Mouse (Mus musculus) left cerebral cortex, postnatal 25 days (tissue): ENCODE measurements at regions not wholly inside any gene's neighbourhood (a gene's known extent, or its start where the extent isn't known, plus 50 kb on each side); places are given as distances from the start of the nearest gene placed in this dataset.
A peak's percentile ranks its signal among the peaks of the same experiment; 100 is the strongest.

Experiments used
- DNase-seq, 2 experiments: peaks; one replicate each; pipeline ENCODE4 v3.0.0; 2022; ENCODE audit warnings: low spot score in 2 of 2, mixed read lengths in 1 of 2
- intact Hi-C: fragments of 180-260 bp; cut with DNase I; formaldehyde crosslinking; loops from one replicate; pipeline ENCODE4 v1.15.1; 2025

DNA sequence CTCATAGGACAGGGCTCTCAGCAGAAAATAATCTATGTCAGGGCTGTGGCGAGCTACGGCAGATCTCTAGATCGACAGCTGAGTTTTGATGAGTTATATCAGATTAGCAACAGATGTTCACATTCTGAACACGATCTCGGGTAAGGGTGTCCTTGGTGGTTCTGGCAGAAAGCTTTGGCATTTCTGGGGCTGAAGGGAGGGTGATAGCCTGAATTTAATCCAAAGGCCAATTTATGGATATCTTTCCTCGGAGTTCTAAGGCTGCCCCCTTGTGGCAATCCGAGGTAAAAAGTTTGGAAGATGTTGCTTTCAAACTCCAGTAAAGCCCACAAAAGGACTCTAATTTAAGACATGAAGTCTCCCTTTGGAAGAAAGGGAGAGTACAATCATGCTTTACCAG, 101.3 kb upstream of the Luzp2 start:
- intact Hi-C loops = loop anchor here (5.0 to 10.0 kb wide), 2 partner anchors 103 to 1001 kb away; partner anchors contain the start of gene Luzp2

DNA sequence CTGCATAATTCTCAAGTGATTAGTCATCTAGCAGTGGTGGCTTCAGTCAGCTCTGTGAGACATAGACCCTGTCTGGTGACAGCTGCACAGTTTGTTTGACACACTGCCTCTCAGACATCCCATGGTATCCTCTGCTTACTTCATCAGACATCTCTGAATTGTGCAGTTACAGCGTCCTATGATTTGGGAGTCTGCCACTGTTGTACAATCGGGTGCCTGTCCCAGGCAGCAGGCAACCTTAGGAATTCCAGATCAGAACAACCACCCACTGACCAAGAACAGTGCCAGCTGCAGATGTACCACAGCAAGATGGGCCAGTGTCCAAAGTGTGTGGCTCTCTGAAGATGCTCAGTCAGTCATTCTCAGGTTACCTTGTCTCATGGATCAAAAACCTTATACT, 100.4 kb upstream of the Luzp2 start:
- DNase-seq = peak; percentile 11 to 28
- intact Hi-C loops = loop anchor here (5.0 to 10.0 kb wide), 2 partner anchors 102 to 1000 kb away; partner anchors contain the start of gene Luzp2

More for the DNA sequence above, 101.3 kb upstream of the Luzp2 start:
- DNase-seq = peak; percentile 68 to 69

DNA sequence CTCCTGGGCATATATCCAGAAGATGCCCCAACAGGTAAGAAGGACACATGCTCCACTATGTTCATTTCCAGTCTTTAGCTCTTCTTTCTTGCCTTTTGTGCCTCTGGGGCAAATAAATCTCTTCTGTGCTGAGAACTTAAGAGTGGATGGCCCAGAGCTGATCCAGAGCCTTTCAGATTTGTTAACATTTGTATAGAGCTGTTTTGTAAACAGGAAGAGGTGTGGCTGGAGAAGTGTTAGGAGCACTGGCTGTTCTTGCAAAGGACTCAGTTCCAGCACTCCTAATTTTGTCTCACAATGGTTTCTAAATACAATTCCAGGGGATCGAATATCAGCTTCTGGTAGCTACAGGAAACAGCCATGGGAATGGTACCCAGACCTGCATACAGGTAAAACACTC, 68.0 kb upstream of the Luzp2 start:
- no peak for DNase-seq
- intact Hi-C loops = no loop called here

DNA sequence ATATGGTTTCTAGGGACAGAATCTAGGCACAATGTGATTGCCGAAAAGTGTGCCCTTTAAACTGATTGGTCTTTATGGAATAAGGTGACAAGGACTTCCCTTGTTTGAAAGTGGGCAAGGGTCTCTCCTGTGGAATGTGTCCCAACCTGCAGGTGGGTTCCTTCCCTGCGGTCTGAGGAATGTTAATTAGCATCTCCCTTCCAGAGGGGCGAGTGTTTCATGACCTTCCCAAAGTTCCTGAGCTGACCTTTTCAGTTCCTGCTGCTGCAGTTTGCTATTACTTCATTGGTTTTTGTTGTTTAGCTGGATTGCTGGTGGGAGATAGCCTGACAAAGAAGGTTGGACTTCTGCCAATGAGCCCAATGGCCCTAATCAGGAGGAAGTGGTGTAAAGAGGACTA, 66.6 kb upstream of the Luzp2 start:
- DNase-seq = no peak
- intact Hi-C loops = no loop called here

DNA sequence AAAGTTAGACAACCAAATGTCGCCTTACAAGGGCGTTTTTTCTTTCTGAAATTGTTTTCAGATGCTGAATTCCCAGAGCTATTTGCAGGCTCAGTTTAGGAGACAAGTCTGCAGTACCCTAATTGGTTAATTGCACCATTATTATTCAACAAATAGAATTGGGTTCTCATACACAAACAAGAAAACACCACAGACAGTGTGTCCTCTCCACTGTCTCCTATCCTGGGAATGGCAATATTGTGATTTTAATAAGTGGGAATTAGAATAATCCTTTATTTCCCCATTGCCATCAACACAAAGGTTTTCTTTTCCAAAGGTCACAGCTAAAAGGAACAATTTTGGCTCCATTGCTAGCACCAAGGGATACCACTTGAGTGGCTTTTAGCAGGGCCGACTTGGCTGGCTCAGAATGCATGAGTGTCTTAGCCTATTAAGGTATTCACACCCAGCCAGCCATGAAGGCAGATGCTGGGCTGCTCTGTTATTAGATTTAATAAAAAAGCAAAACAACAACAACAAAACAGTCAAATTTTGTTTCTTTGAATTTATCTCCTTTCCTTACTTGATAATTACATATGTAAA, 53.3 kb upstream of the Luzp2 start:
- DNase-seq = peak in 1 of 2 experiments; percentile 11
- intact Hi-C loops = no loop called here

DNA sequence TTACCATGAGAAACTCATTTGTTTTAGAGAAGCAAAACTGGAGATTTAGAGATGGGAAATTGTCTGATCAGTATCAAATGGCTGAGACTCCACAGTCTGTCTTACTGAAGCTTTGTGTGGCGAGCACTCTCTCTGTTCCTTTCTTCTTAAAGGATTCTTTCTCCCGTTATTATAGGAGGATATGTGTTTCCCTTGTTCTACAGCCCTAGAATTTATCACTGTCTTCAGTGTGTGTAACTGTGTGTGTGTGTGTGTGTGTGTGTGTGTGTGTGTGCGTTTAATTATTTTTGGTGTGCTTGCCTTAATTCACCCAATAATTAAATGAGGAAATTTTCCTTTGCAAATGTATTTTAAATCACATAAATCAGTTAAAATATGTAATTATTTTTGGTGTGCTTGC, 52.7 kb upstream of the Luzp2 start:
- intact Hi-C loops = no loop called here
- no peak for DNase-seq

DNA sequence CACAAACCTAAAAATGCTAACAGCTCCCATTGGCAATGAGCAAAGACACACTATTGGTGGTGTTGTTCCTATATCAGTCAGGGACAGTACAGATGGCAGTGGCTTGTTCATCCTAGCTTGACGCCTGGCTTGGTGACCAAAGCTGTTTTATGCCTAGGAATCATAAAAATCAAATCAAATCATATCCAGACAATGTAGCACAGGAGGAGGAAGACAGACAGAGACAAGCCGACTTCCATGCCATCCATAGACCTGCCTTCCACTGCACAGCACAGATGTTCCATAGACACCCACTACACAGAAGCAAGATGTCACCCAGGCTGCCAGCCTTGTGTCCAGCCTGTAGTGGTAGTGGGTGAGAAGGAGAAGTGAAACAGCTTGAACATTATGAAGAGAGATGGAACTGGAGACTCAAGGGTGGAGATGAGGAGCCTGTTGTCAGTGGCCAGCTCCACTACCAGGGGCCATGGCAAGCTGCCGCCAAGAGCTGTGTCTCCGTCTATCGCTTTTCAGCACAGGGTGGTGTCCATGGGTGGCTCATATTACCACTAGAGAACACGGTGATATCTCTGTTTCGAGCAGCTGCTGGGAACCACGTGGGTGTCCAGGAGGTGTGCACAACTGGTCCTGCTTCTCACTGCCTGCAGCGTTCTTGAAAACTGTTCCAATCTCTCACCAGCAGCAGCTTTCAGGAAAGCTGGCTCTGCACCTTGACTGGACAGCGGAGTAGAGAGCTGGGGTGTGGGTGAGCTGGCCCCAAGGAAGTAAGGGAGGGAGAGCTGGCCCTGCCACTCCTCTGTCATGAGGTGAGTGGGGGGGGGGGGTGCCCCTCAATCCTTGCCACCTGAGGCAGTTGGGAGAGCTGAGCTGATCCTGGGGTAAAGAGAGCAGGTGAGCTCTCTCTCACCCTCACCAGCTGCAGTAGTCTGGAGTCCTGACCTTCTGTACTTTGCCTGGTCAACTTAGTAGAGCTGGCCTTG, 51.5 kb upstream of the Luzp2 start:
- DNase-seq = peak in 1 of 2 experiments; percentile 1
- intact Hi-C loops = no loop called here
